Mouse (Mus musculus) retina, postnatal 1 day (tissue): Measurements from ENCODE around the gene Sp6.

Experiments
- DNase-seq: peaks from one replicate; pipeline ENCODE4 v3.0.0-alpha.2; 2012

The Sp6 gene

DNA sequence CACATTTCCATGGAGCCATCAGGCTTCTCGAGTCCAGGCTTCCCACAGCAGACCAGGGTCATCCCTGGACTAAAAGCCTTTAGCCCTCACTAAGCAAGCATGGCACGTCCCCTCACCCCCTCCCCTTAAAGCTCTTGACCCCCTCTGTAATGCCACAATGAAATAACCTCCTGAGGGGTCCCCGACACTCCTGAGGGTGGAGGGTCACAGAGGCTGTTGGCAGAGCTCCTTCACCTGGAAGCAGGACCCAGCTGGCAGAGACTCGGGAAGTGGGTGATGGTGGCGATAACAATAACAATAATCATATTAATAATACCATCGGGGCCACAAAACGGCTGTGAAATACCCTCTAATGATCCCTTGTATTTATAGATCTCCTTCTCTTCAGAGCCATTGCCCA is 30.3 kb upstream of the Sp6 start, which contains the start of gene Sp2:
Gene Sp2 (minus strand): TSS at position 101 of the 400 bp plus-strand sequence.
- DNase-seq, result no peak

DNA sequence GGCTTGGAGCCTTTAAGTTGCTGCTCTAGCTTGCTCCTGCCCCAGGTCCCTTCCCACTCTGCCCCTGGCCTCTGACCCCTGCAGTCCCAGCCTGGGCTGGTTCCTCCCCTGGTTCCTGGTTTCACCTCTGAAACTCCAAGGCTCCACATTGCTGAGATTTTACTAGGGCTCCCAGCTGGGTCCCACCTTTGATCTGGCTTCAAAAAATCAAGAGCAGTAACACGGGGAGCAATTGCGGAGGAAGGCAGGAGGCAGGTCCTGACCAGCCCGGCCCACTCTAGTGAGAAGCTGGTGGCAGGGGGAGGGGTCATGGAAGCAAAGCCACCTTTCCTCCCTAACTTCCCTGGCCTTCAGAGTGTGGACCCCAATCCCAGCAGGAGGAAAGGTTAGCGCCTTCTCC is 28.3 kb upstream of the Sp6 start:
- DNase-seq, result no peak

DNA sequence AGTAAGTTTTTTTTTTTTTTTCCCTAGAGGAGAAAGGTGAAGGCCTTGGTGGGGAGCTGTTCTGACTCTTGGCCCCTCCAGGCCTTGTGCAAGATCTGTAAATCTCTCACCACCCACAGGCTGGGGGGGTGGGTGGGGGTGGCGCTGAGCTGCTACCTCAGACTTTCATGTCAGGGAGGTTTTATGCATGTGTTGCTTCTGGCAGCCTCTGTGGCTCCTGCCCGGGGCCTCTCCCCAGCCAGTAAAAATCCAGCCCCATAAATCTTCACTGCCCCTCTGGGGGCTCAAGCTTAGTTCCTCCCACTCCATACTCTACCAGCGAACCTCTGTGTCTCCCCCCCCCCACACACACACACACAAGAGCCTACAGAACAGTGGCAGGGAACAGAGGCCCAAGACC is 26.7 kb upstream of the Sp6 start:
- DNase-seq, result no peak

- peak; percentile 42 for DNase-seq
Measured at GRCm38 (mm10) chr11:96987873-96988655, 25.1 kb upstream of the Sp6 start.

- no peak for DNase-seq
Measured at GRCm38 (mm10) chr11:96991501-96991900, 21.7 kb upstream of the Sp6 start.

DNA sequence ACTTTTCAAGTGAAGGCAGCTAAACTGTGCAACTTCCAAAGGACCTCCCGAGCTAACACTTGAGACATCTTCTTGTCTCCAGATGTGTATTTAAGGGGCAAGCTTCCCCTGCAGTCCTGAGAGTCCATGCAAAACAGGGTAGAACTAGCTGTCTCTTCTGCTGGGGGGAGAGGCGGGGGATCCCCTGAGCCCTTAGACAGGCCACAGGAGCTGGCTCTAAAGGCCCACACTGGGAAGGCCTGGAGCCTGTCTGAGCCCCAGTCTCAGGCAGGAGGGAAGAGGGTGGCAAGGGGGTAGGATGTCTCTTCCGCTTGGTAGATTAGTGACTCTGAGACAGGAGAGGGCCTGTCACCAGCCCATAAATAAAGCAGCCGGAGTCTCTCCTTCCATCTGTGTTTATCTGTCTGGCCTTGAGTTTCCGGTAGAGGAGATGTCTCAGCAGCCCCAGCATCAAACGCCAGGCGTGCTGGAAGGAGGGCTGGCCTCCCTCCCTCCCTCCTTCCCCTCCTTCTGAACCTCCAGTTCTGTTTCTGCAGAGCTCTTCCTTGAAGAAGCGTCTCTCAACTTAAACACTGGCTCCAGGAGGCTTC is 20.4 kb upstream of the Sp6 start:
- no peak for DNase-seq

DNA sequence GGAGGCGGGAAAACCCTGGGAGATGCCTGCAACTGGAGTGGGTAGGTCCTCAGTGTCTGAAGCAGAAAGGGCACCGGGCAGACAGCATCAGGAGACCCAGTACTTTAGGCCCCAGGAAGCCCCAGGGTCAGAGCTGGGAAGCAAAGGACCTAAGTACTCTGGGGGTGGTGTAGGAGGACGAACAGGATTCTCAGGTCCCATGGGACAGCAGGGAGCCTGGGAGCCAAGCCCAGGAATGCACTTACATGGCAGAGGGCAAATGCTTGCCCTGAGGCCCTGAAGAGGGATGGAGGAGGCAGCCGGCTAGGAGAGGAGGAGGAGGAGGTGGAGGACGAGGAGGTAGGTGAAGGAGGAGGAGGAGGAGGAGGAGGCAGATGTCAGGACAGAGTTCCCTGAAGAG is 18.2 kb upstream of the Sp6 start:
- DNase-seq, result no peak

DNA sequence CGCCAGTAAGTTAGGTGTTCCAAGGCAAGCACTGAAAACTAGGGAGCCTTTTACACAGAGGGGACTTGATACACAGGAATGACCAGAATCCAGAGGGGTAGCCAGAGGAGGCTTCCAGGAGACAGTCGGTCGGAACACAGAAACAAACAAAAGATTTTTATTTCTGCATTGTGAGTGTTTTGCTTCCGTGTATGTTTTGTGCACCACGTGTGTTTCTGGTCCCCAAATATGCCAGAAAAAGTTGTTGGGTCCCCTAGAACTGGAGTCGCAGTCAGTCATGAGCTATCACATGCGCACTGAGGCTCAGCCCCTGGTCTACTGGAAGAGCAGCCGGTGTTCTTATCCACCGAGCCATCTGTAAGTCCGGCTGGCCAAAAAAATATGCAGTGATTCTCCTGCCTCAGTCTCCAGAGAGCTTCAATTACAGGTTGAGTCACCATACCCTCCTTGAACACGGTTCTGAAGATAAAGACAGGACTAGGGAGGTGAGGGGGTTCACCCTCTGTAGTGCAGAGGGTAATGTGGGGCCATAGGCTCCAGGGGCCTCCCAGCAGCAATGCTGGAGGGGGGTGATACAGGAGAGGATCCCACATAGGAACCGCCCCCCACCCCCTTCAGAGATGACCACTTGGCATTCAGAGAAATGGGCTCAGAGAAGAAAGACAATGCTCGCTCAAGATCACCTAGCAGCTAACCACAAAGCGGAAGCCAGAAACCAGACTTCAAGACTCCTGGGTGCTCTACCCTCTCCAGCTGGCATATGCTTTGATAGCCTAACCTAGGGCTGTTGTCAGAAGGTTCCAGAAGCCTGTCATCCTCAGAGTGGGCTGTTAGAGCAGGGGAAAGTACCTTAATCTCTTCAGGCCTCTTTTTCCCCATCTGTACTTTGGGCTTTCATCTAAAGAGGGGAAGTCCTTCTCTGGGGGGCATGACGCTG is 17.1 kb upstream of the Sp6 start:
- DNase-seq, result no peak

- DNase-seq, result no peak
Measured at GRCm38 (mm10) chr11:96996773-96997379, 16.3 kb upstream of the Sp6 start.

- DNase-seq, result peak; percentile 71
Measured at GRCm38 (mm10) chr11:96997380-96997956, 15.7 kb upstream of the Sp6 start.

- DNase-seq, result no peak
Measured at GRCm38 (mm10) chr11:97003170-97003569, 10.0 kb upstream of the Sp6 start.

- peak; percentile 79 for DNase-seq
Measured at GRCm38 (mm10) chr11:97007093-97007794, 6.0 kb upstream of the Sp6 start.

- DNase-seq, result no peak
Measured at GRCm38 (mm10) chr11:97009198-97009790, 3.9 kb upstream of the Sp6 start.

DNA sequence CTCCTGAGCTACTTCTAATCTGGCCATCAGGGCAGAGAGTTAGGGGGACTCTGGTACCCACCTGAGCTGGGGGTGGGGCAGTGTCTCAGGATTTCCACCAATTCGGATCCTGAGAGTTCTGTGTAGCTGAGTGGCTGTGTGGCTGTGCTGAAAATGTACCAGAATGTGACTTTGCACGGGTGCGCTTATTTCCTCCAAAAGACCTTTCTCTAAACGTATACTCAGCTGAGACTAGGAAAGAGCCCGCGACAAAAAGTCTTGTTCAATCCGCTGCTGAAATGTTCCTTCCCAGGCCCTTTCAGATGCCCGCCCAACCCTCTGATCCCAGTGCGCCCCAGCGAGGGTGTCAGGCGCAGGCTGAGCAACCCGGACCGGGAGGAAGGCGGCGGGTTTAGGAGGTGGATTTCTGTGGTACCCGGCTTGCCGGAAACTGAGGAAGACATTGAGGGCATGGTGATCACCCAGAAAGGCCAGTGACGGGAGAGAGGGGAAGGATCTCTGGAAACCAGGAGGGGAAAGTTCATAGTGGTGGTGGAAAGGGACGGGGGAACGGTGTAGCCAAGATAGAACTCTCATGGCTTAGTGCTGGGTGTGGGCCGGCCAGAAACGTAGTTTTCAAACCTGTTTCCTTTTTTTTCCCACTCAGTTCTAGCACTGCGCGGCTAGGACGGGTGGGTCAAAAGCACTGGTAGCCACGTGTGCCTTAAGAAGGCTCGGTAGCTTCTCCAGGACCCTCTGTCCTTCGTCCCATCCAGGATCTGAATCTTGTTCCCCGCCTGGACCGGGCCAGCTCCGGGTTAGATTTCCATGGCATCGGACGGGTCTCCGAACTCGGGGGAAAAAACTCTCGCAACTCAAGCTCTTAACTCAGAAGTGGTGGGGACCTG is 4.7 kb downstream of the Sp6 start:
- no peak for DNase-seq

- DNase-seq, result no peak
Measured at GRCm38 (mm10) chr11:97018583-97019344, 5.6 kb downstream of the Sp6 start.

DNA sequence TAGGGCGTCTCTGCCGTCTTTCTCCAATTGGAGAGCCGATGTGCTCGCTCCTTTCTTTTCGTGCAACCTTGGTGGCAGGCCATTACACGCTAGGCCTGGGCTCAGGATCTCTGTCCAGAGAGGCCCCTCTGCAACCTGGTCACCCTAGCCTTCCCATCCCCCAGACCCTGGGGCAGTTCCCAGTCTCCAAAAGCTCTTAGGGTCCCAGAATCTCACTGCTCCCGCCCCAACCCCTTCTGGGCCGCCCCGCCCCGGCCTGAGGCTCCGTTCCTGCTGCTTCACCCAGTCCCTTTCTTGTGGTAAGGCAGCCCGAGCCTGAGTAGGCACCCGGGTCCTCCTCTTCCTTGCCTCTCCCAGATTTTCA is 6.1 kb downstream of the Sp6 start:
- DNase-seq, result no peak

DNA sequence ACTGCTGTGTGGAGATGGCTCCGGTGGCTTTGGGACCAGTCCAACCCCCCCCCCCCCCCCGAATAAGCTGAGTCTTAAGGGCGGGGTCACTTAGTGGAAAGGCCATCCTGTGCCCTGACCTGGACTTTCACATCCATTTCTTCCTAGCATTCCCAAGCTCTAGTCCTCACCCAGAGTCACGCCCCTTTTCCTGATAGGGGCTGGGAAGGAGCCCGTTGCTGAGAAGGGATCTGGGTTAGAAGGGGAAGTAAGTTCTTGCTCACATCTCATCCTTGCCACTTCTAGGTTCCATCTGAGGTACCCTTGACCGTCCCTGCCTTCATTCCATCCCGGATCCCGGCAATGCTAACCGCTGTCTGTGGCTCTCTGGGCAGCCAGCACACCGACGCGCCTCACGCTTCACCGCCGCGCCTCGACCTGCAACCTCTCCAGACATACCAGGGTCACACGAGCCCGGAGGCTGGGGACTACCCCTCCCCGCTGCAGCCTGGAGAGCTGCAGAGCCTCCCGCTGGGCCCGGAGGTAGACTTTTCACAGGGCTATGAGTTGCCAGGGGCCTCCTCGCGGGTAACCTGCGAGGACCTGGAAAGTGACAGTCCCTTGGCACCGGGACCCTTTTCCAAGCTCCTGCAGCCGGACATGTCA is 8.0 kb downstream of the Sp6 start:
- no peak for DNase-seq

DNA sequence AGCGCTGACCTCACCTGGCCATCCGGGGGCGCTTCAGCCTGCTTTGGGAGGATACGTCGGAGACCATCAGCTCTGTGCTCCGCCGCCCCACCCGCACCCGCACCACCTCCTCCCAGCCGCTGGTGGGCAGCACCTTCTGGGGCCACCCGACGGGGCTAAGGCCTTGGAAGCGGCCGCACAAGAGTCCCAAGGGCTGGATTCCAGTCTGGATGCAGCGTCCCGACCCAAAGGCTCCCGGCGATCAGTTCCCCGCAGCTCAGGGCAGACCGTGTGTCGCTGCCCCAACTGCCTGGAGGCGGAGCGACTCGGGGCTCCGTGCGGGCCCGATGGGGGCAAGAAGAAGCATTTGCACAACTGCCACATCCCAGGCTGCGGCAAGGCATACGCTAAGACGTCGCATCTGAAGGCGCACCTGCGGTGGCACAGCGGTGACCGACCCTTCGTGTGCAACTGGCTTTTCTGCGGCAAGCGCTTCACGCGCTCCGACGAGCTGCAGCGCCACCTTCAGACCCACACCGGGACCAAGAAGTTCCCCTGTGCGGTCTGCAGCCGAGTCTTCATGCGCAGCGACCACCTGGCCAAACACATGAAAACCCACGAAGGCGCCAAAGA is 8.8 kb downstream of the Sp6 start:
- peak; percentile 83 for DNase-seq

DNA sequence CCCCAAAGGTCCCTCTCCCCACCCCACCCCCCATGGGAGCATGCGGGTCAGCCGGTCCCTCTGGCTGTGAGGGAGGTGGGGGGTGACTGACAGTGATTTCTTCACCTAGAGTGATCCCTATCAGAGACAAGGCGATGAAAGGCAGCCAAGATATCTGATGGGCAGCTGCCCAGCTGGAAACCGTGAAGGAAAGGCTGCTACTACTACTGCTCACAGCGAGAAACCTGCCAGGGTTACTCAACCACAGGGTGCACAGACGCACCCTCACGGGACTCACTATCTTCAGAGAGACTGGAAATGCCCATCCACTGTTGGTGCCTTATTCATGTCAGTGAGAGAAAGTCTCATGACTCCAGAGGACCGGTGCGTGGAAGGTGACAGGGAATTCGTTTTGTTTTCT is 11.8 kb downstream of the Sp6 start:
- DNase-seq, result no peak
